Mouse (Mus musculus) urinary bladder, postnatal 0 days (tissue): ENCODE measurements around the gene Vps53. TPM values are rescaled to one million over a fixed set of nuclear protein-coding genes. Genes with fewer than 3 reads are reported as not detected.

ENCODE experiments used
- polyA plus RNA-seq: library from polyadenylated mRNA; unstranded; fragments of >200 nt; fragmentation: Nextera tagmentation; extraction: Ambion mirVana; gene quantifications from 2 replicates; pipeline ENCODE4 v1.2.1, GENCODE M21; 2015

Gene Vps53
- polyA plus RNA-seq = 25.9 and 27.4 TPM in 2 replicates

DNA sequence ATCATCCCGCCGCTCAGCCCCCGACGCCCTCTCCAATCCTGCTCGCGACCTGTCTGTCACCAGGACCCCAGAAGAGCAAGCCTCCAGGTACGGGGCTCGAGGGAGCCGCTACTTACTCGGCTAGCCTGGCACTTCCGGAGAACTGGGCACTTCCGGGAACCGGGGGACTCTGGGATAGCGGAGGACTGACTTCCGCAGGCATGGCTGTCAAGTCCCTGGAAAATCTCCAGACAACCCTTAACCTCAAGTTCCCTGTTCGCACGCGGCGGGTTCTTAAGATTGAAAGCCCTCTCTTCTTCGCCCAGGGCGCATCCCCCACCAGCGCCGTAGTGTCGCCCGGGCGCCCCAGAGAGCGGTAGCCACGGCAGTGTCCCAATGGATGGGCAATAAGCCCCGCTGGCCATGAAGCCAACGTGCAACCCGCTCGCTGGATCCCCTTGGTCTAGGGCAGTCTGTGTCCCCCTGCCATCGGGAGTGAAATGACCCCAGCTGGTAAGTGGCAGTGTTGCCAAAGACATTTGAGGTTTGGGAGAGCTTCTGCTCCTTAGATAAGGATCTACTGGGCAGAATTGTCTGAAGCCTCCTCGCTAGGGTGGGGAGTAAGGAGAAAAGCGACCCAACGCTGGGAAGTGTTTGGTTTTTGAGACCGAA, at the start of gene Vps53, which contains the start of gene Fam57a:
Vps53 (minus strand) TSS at position 153 of the 651 bp plus-strand sequence.
Fam57a (plus strand) TSS at position 177 of the 651 bp plus-strand sequence.

DNA sequence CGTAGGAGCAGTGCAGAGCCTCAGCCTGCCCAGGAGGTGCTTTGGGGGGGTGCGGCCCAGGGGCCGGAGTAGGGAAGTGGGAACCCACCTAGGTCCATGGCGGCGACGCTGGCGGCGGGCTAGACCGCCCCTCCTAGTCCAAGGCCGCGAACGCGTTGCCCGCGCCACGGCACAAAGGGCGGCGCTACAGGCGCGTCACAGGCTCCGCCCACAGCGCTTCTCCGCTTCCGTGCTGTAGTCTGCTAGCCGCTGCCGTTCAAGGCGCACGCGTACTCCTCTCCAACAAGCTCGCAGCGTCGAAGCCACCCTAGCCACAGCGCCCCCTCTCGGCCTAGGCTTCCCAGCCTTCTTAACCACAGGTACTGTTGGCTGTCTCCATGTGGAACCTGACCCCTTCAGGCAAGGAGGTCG, 37.9 kb upstream of the Vps53 start, which contains the start of the genes Dbil5 and Gemin4:
Dbil5 (plus strand) TSS at position 219 of the 411 bp plus-strand sequence.
Gemin4 (minus strand) TSS at position 275 of the 411 bp plus-strand sequence.

GRCm38 (mm10) chr11:76027139-76028071, 152.0 kb downstream of the Vps53 start, which contains the start of gene Rflnb:
Rflnb (minus strand) TSS chr11:76027782.

GRCm38 (mm10) chr11:75999440-76000155, 179.8 kb downstream of the Vps53 start, which contains the start of gene 1700016K19Rik:
1700016K19Rik (plus strand) TSS chr11:75999912.

Other genes with a start within 250 kb of the Vps53 start
- gene Rph3al, start 241.2 kb downstream of the Vps53 start, polyA plus RNA-seq = 0.88 and 1.0 TPM in 2 replicates
- 1.3 and 1.6 TPM in 2 replicates for gene 1700016K19Rik, start 179.7 kb downstream of the Vps53 start, polyA plus RNA-seq
- gene Rflnb, start 151.9 kb downstream of the Vps53 start, polyA plus RNA-seq = 39.4 and 39.5 TPM in 2 replicates
- 16.0 and 21.6 TPM in 2 replicates for gene Fam57a, start within 50 bp of the Vps53 start, polyA plus RNA-seq
- 0.24 TPM in 1 of 2 replicates, not detected in the other for gene Dbil5, start 38.0 kb upstream of the Vps53 start, polyA plus RNA-seq
- 7.7 and 12.3 TPM in 2 replicates for gene Gemin4, start 38.0 kb upstream of the Vps53 start, polyA plus RNA-seq
- gene Mrm3, start 64.1 kb upstream of the Vps53 start, polyA plus RNA-seq = 12.5 and 16.0 TPM in 2 replicates
- 77.9 and 89.8 TPM in 2 replicates for gene Glod4, start 64.1 kb upstream of the Vps53 start, polyA plus RNA-seq
- 83.6 and 94.8 TPM in 2 replicates for gene Nxn, start 219.5 kb upstream of the Vps53 start, polyA plus RNA-seq
- 61.3 and 66.1 TPM in 2 replicates for gene Timm22, start 227.3 kb upstream of the Vps53 start, polyA plus RNA-seq